Mouse (Mus musculus) kidney, adult 11 months (tissue): ENCODE measurements around the gene Vegfb.

ENCODE experiments used
- DNase-seq: peaks from one replicate; pipeline ENCODE4 v3.0.0; 2022

The Vegfb gene

DNA sequence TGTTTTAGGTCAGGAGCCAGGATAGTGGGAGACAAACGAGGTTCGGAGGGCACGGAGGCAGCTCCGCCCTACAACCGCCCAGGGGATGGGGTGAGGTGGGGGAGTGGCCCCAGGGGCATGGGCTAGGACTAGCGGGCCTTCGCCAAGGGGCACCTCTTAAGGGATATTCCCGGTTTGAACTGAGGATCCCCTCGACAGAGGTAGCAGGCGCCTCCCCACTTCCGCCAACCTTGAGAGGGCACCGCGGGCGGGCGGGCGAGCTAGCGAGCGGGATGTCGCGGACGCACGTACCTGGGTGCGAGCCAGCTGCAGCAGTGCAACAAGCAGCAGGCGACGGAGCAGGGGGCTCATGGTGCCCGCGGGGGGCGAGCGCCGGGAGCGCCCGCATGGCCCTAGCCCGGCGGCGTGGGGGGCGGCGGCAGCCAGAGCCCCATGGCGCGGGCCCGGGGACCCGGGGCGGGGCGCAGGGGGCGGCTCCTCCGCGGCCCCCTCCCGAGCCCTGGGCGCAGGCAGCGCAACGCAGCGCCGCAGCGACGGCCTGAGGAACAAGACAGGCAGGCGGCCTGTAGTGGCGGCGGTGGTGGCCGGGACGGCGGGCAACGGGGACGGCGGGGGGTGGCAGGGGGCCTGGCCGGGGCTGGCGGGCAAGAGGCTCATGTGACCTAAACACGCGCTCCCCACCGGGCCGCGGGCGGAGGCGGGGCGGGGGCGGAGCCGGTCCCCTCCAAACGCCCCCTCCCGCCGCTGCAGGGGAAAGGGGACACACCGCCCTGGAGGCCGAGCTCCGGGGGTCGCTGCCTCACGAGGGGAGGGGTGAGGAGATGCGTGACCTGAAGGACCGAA is at the start of gene Vegfb:
Gene Vegfb (minus strand): TSS at position 591 of the 843 bp plus-strand sequence.
- DNase-seq, result peak; percentile 70

DNA sequence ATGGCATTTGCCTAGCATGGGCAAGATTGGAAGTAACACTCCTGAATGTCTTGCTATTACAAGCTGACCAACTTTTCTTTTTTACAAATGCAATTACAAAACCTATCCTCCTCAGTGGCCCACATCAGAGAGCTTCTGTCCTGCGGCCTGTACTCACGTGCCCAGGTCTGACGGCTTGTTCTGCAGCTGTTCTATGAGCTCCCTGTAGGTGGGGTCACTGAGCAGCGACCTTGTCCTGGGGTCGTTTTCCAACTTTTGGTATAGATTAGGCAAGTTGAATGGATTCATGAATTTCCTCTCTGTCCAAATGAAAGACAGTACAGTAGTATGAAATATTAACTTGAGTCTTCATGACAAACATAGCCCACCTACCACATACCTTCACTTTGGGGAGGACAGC is 46.6 kb upstream of the Vegfb start:
- DNase-seq, result no peak

- no peak for DNase-seq
These were observed 42.1 kb upstream of the Vegfb start for GRCm38 (mm10) chr19:7029531-7029930.

GRCm38 (mm10) chr19:7020224-7020641 is 32.8 kb upstream of the Vegfb start:
- DNase-seq, result peak; percentile 55

DNA sequence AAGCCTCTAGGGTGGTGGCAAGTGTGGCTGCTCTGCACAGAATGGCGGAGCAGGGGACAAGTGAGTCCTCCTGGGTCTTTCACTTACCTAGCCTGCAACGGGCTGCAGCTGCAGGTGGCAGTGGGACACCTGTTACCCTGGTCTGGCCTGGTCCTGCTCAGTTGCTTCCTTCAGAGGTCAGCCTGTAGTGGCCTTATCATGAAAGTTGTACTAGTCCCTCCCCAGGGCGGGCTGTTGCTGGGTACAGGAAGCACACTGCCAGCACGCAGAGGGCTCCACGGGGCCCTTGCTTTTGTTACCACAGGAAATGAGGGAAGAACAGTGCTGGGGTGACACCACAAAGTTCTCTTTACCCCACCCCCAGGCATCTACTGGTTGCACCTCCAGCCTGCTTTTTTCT is 31.7 kb upstream of the Vegfb start, which contains the start of gene Fermt3:
Gene Fermt3 (minus strand): TSS at position 279 of the 400 bp plus-strand sequence.
- no peak for DNase-seq

DNA sequence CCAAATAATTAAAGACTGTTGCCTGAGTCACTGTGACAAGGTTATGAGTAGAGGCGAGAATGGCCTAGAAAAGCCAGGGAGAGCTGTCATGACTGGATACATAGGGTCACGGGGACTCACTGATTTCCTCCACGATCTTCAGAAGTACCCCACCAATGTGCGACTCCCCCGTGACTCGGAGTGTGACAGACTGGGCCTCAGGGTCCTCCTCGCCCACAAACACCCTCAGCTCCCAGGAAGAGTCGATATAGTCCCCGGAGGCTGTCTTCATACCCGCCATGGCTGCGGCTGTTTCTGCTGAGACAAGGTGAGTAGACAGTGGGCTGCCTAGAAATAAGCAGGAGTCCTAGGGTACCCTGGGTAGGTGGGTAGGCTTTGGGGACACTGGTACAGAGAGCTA is 31.1 kb upstream of the Vegfb start:
- no peak for DNase-seq

DNA sequence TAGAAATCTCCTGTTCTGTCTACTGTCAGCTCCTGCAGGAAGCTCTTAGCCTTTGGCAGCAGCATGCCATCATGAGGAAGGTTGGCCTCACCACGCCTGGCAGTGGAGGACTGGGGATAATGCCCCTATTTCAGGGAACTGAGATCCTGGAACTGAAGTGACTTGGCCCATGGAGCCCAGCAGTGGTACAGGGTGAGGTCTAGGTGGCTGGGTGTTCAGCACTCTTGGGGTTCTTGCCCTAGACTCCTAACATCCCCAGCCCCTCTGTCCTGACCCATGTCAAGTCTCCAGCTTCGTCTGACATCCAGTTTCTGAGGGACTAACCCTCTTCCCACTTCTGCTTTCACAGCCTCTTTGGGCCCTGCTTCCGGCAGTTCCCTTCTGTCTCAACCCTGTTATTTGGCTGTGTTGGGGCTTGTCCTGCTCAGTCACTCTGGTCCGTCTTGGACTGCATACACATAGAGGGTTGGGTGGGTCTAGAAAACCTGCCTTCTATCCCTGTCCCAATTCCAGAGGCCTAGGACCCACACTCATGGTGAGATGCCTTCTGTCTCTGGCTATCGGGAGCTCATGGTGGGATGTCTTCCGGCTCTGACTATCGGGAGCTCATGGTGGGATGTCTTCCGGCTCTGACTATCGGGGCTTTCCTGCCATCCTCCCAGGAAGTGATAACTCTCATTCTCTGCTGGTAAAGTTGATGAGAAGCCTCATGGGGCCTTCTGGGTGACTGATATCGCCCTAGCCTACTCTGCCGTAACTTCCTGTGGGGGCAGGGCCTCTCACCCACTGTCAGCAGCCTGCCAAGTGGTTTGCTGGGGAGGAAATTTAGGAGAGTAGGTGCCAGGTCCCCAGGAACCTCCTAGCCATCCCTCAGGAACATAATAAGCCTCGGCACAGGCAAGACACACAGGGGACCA is 30.3 kb upstream of the Vegfb start:
- no peak for DNase-seq

- no peak for DNase-seq
These were observed 27.2 kb upstream of the Vegfb start for GRCm38 (mm10) chr19:7014481-7015135.

GRCm38 (mm10) chr19:7013984-7014383 is 26.5 kb upstream of the Vegfb start:
- no peak for DNase-seq

DNA sequence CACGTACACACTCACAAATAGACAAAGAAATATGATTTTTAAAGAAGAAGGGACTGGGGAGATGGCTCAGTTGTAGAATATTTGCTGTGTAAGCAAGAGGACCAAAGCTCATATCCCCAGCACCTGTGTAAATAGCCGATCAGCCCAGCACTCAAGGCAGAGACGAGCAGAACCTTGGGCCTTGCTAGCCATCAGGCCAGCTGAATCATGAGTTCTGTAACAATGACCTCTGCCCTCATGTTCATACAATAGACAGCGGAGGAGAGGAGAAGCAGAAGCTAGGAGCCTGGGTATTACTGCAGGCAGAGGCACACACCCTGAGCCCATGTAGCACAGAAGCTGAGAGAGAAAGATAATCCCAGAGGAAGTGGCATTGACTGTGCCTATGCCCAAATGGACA is 25.0 kb upstream of the Vegfb start:
- no peak for DNase-seq

DNA sequence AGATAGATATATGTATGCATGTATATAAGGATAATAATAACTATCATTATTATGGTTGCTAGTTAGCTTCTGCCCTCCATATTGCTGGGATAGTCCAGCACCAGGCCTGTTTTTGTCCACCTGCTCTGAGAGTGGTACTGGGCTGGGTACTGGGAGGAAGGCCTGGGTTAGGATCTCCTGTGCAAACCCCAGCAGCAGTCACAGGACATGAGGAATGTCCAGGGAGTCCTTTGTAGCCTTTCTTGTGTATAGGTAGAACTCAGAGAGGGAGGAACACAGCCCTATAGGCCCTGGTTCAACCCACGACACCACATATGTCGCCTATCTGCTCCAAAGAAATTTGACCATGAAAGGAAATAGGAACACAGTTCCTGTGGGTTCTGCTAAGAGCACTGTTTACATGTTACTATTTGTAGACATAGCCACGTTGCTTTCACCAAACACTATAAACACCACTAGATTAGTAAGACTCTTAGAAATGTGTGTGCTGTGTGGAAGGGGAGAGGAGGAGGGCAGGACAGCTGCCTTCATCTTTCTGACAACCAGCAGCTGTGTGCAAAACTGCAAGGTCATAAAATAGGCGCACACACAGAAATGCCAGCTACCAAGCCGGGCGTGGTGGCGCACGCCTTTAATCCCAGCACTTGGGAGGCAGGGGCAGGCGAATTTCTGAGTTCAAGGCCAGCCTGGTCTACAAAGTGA is 19.6 kb upstream of the Vegfb start:
- no peak for DNase-seq

GRCm38 (mm10) chr19:6999360-7000063 is 12.1 kb upstream of the Vegfb start:
- DNase-seq, result no peak

GRCm38 (mm10) chr19:6997721-6998290 is 10.4 kb upstream of the Vegfb start:
- no peak for DNase-seq

DNA sequence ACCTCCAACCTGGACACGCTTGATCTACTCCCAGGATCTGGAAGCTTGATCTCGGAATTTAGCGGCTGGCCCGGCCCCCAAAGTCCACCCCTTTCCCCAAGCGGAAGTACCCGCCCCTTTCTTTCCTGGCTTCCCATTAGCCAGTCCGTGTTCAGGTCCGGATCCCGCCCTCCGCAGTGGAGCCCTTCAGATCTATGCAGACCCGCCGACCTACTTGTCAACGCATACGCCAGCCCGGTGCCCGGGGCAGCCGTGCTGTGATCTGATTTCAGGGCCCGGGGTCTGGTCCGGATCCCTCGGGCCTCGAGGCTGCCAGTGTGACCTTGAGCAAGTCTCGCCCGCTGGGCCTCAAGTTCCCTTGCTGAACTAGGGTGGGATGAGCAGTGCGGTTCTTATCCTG is 8.6 kb upstream of the Vegfb start, which contains the start of the genes Nudt22 and Trpt1:
Gene Nudt22 (minus strand): TSS at position 112 of the 400 bp plus-strand sequence.
Gene Trpt1 (plus strand): TSS at position 126 of the 400 bp plus-strand sequence.
- peak; percentile 95 for DNase-seq

DNA sequence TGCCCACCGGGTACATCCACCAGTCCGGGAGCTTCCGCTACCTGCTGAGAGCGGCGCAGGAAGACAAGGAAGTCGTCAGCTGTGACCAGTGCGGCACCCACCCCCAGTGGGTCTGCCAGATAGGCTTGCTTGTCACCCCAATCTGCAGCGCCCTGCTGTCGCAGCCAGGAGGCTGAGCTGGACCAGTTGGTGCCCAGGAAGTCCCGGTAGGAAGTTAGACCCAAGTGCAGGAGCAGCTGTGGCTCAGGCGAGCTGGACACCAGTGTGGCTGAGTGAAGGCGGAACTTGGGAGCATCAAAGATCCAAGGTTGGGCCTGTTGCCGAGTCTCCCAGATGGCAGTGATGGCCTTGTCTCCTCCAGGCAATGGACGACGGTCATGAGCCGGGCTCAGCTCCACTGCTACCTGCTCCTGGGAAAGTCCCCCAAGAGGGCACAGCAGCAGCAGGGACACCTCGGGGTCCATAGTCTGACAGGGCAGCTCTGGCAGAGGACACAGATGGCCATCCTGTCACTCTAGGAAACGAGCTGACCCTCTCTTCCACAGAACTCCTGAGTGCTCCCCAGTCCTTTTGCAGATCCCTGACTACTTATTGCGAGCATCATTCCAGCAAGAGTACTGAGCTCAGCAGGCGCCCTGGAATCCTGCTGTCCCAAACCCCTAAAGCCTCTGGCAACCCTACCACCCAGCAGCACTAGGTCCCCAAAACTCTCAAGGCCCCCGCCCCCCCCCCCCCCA is 8.0 kb upstream of the Vegfb start:
- DNase-seq, result no peak

DNA sequence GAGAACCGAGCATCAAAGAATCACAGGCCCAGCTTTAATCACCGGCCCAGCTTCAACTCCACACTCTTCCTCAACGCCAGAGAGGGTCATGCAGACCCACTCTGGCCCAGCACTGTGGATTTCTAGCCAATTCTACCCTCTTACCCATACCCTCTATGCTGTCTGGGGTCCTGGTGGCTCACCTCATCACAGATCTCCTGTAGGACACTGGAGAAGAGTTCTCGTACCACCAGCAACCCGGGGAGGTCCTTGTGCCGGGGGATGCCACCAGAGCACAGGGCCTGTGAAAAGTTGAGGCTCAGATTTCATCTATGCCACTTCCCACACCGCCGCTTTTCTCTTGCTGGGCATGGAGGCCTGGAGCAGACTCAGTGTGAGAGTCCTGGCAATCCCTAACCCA is 7.0 kb upstream of the Vegfb start:
- no peak for DNase-seq

GRCm38 (mm10) chr19:6994002-6994401 is 6.6 kb upstream of the Vegfb start:
- no peak for DNase-seq

DNA sequence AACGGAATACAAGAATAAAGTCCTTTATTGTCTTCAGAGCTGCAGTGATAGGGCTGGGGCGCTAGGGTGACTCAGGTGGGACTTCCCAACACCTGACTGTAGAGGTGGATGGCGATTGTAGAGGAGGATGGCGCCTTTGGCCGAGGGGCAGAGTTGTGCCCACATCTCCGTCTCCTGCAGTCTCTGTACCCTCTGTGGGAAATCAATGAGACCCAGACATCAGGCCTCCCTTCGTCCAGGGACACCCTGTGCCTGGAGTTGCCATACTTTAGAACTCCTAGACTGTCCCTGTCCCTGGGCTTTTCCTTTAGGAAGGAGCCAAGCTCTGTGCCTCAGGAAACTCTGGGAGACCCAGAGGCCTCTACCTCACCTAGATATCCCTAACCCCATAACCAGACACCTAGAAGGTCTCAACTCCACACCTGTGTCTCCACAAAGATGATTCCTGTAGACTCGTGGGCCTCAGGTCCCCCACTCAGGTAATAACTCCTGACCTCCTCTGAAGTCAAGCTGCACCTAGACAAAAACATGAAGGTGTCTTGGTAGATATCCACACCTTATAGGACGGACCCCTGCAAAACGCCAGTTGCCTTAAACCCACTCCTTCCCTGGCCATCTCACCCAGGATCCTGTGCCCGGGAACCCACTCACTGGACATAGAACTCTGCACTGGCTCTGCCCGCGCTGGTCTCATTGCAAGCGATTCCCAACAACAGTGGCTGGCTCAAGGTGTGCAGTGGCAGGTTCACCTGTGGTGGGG is 5.7 kb upstream of the Vegfb start:
- DNase-seq, result no peak

GRCm38 (mm10) chr19:6992011-6992858 is 4.8 kb upstream of the Vegfb start, which contains the start of gene Dnajc4:
TSS of gene Dnajc4 (minus strand) at chr19:6992572.
- DNase-seq, result peak; percentile 97
